Mouse (Mus musculus): Measurements from ENCODE around the gene Rpain.
A peak's percentile ranks its signal among the peaks of the same experiment; 100 is the strongest.

Rpain gene

DNA sequence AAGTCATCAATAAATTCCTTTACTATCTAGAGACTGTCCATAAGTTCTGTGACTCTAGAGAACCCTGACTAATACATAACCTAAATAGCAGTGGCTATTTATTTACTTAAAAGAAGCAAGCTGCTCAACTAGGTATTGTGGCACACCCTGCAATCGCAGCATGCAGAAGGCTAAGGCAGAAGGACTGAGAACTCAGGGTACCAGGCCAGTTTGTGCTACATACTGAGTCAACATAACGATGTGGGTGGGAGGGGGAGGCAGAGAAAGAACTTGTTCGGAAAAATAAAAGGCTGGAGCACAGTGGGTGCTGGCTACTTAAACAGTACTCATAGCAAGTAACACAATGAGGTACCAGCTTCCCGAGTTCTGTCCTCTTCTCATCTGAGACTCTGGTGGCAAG lies 31.2 kb downstream of the Rpain start:
- no peak for DNase-seq (ENCODE audit: low spot score)

DNA sequence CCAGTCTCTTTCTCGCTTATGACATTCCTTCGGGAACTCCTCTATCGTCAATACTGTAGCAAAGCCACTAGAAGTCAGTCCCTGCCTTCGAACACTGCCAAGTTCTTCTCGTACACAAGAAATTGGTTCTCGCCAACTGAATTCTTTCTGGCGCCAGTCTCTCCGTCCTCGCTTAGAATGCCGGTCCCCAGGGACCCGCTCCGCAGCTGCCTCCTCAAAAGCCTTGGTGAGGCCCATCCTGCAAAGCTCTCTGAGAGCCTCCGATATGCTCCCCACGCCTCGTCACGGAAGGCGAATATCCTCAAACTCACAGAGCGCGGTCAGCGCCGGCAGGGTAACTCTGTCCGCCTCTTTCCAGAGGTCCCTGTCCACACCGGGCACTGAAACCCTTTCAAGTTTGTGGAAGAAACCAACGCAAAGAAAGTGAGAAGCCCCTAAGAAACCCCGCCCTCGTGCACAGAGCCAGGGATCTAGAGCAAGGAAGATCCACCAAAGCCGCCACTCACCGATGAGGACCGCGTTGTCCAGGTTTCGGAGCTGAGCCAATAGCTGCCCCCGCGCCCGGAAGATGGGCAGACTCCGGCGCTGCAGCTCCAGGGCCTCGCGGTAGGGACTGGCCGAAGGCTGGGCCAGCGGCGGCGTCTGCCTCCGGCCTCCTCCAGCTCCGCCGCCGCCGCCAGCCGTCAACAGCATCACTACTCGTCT lies 33.8 kb downstream of the Rpain start:
- no peak for DNase-seq (ENCODE audit: low spot score)

DNA sequence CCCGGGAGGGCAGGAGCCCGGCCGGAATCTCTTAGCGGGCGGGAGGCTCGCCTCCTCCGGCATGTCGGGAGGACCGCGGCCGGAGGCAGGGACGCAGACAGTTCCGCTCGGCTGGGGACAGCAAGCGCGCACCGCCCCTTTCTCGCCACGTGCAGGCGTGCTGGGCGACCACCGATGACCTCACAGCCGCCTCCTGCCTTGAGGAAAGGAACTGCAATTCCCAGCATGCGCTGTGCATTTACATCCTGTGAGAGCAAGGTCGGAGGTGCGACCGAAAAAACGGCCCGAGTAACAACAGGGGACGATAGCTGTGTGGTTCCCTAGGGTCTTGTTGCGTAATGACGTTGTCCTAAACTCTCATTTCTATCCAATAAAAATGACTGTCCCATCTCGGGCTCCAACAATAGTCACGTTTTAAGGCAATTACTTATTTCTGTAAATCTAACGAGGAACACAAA lies 34.3 kb downstream of the Rpain start, which contains the start of gene Dhx33:
Gene Dhx33 (minus strand): TSS at position 122 of the 458 bp plus-strand sequence.
- DNase-seq (ENCODE audit: low spot score), result peak; percentile 86

GRCm38 (mm10) chr11:71005046-71005445 lies 35.0 kb downstream of the Rpain start:
- DNase-seq (ENCODE audit: low spot score), result no peak

DNA sequence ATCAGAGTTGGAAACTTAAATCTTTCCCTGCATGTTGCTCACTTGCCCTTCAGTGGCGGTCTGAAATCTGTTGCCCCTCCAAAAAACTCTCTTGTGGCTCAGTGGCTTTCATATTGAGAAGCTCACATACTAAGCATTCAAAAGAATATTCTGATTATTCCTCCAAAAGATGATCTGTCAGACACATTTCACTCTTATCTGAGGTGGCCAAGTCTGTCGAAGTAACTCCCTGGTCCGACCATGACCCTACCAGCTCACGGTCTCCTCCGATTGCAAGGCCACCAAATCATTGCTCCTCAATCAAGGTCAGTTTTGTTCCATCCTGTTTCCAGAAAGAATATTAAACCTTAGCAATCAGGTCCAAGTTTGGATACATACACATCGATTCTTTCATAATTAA lies 37.0 kb downstream of the Rpain start:
- no peak for DNase-seq (ENCODE audit: low spot score)

GRCm38 (mm10) chr11:71007831-71008230 lies 37.8 kb downstream of the Rpain start:
- no peak for DNase-seq (ENCODE audit: low spot score)

DNA sequence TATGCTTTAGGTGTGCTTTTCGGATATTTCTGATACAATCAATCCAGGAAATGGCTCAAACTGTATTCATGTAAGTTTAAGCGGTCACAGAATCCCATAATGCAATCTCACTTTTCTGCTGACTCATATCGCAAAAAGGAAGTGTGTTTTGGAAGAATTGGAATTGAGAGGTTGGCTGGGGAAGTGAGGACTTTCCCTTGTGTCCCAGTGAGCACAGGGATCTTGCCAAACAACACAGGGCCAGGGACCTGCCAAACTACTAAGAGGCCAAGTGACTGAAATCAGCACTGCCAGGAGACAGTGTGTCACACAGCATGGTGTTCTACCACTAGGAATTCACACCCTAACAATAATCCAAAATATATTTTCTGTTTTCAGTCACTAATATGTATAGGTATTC lies 38.3 kb downstream of the Rpain start:
- DNase-seq (ENCODE audit: low spot score), result no peak

- DNase-seq (ENCODE audit: low spot score), result no peak
These were observed 42.7 kb downstream of the Rpain start for GRCm38 (mm10) chr11:71012743-71013142.

DNA sequence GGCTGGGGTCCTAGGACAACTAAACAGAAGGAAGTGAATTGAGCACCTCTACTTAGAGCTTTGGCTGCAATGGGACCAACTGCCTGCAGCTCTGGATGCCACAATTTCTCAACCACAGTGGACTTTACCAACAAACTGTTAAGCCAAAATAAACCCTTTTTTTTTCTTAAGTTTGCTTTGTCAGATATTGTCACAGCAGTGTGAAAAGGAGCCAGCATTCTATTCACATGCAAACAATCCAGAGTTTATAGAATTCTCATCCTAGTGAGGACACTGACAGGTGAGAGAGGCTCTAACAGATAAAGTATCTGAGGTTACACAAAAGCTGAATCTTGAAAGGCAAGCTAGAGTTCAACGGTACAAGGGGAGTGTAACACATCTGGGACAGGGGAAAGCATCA lies 47.0 kb downstream of the Rpain start:
- no peak for DNase-seq (ENCODE audit: low spot score)

DNA sequence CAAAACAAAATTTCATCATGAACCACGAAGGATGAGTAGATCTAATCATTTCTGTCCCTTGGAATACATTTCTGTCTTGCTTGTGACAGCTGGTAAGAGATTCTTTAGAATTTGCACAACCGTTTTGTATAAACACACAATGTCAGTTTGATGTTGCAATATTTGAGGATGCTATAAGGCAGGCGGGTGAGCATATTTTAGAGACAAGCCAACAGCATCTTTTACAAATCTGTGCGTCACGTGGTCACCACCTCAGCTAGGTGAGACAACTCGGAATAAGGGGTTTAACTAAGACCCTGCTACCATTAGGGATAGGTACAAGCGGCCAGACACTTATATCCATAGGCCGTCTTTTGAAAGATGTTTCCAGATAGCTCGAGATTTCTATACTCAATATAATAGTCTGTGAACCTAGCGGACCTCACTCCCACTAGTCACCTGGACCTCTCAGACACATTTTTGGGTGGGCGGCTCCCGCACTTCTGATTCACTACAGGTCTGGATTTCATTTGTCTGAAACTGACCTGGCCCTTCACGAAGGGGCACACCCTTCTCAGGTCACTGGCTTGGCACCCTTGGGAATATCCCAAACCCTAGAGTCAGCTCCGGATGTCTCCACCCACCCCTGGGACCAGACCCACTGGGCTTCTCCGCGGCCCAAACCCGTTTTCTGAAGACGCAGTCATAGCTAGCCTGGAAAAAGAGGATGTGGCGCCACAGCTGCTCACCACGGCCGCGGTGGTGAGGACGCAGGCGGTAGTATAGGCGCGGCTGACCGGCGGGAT lies 48.6 kb downstream of the Rpain start:
- no peak for DNase-seq (ENCODE audit: low spot score)

- peak; percentile 90 for DNase-seq (ENCODE audit: low spot score)
These were observed 49.4 kb downstream of the Rpain start, which contains the start of the genes Mis12 and Derl2 for GRCm38 (mm10) chr11:71019201-71020068. Gene Mis12 (plus strand): TSS chr11:71019611. Gene Derl2 (minus strand): TSS chr11:71019841.
